In the genomic region with DNA sequence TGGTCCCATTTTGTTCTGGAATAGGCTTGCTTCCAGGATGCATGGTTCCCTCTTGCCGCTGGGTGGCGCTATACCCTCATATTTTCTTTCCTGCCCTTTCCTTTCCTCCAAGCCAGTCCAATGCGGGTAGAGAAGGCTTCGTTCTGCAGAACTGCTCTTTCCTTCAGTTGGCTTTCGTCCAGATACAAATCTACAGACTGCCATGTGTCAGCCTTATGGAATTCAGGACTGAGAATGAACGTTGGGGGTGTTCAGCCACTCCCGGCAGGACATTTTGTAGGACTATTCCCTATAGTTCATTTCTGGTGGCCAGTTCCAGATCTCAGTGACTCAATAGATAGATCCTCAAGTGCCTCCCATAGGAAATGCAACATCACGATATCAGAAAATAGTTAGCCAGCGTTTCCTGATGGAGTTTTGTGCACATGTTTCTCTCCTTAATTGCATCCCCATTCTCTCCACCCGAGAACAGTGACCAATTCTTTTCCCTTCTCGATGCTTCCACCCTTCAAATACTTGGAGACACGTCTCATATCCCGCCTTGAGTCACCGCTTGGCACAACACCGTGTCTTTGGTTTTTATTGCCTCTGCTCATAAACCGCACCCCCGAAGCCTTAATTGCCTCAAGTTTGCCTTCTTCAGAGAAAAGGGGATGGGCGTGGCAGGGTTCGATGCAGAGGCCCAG, we compare ENCODE assay signal across 8 mouse cellular contexts. TPM values are rescaled to one million over a fixed set of nuclear protein-coding genes. Genes with fewer than 3 reads are reported as not detected.
DNase-seq lines count a peak whose midpoint lies in the region; ATAC-seq and TF ChIP-seq lines count a peak whose summit lies in the region.

No protein-coding gene starts in this region.

- peak; percentile 38; the same call in 1 of the 2 replicates for TF ChIP-seq EP300 in heart, postnatal 0 days (IDR thresholded peaks at IDR 0.05; ENCODE audit: low read depth)

- no peaks in the 10 kb centered on the region for H3K9me3 ChIP-seq in forebrain, embryonic 11.5 days (ENCODE audit: control insufficient read depth, low read length)
- H3K9me3 ChIP-seq in heart, postnatal 0 days (replicated peaks; ENCODE audit: control insufficient read depth, low read length): no peaks in the 10 kb centered on the region
- H3K9me3 ChIP-seq in lung, embryonic 16.5 days (ENCODE audit: control insufficient read depth, low read length): no peaks in the 10 kb centered on the region

- H3K36me3 ChIP-seq in forebrain, embryonic 11.5 days (ENCODE audit: control insufficient read depth, insufficient read depth, low read length): no peaks in the 10 kb centered on the region
- H3K36me3 ChIP-seq in heart, postnatal 0 days (replicated peaks; ENCODE audit: control insufficient read depth, insufficient read depth, low read length): no peaks in the 10 kb centered on the region
- no peaks in the 10 kb centered on the region for H3K36me3 ChIP-seq in lung, embryonic 16.5 days (ENCODE audit: control insufficient read depth, insufficient read depth, low read length)

- TF ChIP-seq CTCF in heart, postnatal 0 days (IDR thresholded peaks at IDR 0.05; ENCODE audit: low read depth): peak; percentile 93

- peak; percentile 86 for DNase-seq in MN1 (ENCODE audit: low spot score)
- peak; percentile 80 for DNase-seq in forebrain, embryonic 11.5 days (ENCODE audit: low spot score)
- DNase-seq in heart, postnatal 0 days (ENCODE audit: low spot score): peak; percentile 95
- peak; percentile 72 for DNase-seq in layer of hippocampus, adult 11-12 months (ENCODE audit: low spot score)
- peak; percentile 61 for DNase-seq in ovary, postnatal 36 days (ENCODE audit: low spot score)
- peak; percentile 87 for DNase-seq in urinary bladder, postnatal 14 days (ENCODE audit: low spot score)

- no peak for ATAC-seq in forebrain, embryonic 11.5 days (replicated peaks; ENCODE audit: low FRiP score)
- peak; percentile 80 for ATAC-seq in heart, postnatal 0 days (ENCODE audit: insufficient read depth, low read depth)
- peak; percentile 85 for ATAC-seq in lung, embryonic 16.5 days (ENCODE audit: low read depth)

- peaks cover 17% of the 10 kb centered on the region for H3K4me1 ChIP-seq in brown adipose tissue, adult 24 weeks (ENCODE audit: control insufficient read depth, insufficient read depth, insufficient read length, low read length)
- peaks cover 14% of the 10 kb centered on the region for H3K4me1 ChIP-seq in forebrain, embryonic 11.5 days (replicated peaks; ENCODE audit: control insufficient read depth, insufficient read depth, low read length)
- H3K4me1 ChIP-seq in heart, postnatal 0 days (ENCODE audit: control insufficient read depth, insufficient read depth): peaks cover 19% of the 10 kb centered on the region; the same call in 1 of the 2 replicates
- peaks cover 29% of the 10 kb centered on the region for H3K4me1 ChIP-seq in lung, embryonic 16.5 days (replicated peaks; ENCODE audit: control insufficient read depth, insufficient read depth, low read length)

- H3K4me2 ChIP-seq in forebrain, embryonic 11.5 days (ENCODE audit: low read depth, low read length, severe bottlenecking): no peak overlapping the region
- H3K4me2 ChIP-seq in heart, postnatal 0 days (ENCODE audit: low read depth, low read length): peak overlapping the region; percentile 22
- peak overlapping the region; percentile 31 for H3K4me2 ChIP-seq in lung, embryonic 16.5 days (ENCODE audit: low read depth, low read length)

- 51% methylated on average over 19 of the region's 19 CpGs for WGBS in forebrain, embryonic 11.5 days
- WGBS in heart, postnatal 0 days: 31% methylated on average over 19 of the region's 19 CpGs
- 18% methylated on average over 19 of the region's 19 CpGs for WGBS in lung, embryonic 16.5 days

- H3K27ac ChIP-seq in brown adipose tissue, adult 24 weeks (replicated peaks; ENCODE audit: low read depth, low read length): peak overlapping the region; percentile 88
- no peak overlapping the region for H3K27ac ChIP-seq in forebrain, embryonic 11.5 days (ENCODE audit: low read depth, low read length)
- H3K27ac ChIP-seq in heart, postnatal 0 days (ENCODE audit: low read depth): peak overlapping the region; percentile 83
- H3K27ac ChIP-seq in lung, embryonic 16.5 days (ENCODE audit: low read length): peak overlapping the region; percentile 79

- H3K9ac ChIP-seq in forebrain, embryonic 11.5 days (ENCODE audit: low read length): no peak overlapping the region
- no peak overlapping the region for H3K9ac ChIP-seq in heart, postnatal 0 days (replicated peaks; ENCODE audit: low read depth, low read length)
- H3K9ac ChIP-seq in lung, embryonic 16.5 days (ENCODE audit: low read length): 0 out of 2 replicates have a peak overlapping the region, but pooled peaks have one; percentile 14

- H3K4me3 ChIP-seq in brown adipose tissue, adult 24 weeks (ENCODE audit: insufficient read depth, low read depth, low read length): peak overlapping the region; percentile 23; the same call in 1 of the 2 replicates
- H3K4me3 ChIP-seq in forebrain, embryonic 11.5 days (ENCODE audit: low read depth, low read length): no peak overlapping the region
- H3K4me3 ChIP-seq in heart, postnatal 0 days (ENCODE audit: low read depth, low read length): no peak overlapping the region
- H3K4me3 ChIP-seq in lung, embryonic 16.5 days (ENCODE audit: low read length): no peak overlapping the region

- H3K27me3 ChIP-seq in forebrain, embryonic 11.5 days (ENCODE audit: control insufficient read depth, insufficient read depth, low read length): no peaks in the 10 kb centered on the region; the same call in 1 of the 2 replicates
- no peaks in the 10 kb centered on the region; the same call in 1 of the 2 replicates for H3K27me3 ChIP-seq in heart, postnatal 0 days (ENCODE audit: control insufficient read depth, insufficient read depth, low read length)
- H3K27me3 ChIP-seq in lung, embryonic 16.5 days (ENCODE audit: control insufficient read depth, insufficient read depth, low read depth, low read length): no peaks in the 10 kb centered on the region; the same call in 1 of the 2 replicates

RNA-seq across cellular contexts. Expression of gene Gsg1, which starts 4.2 kb away (rescaled TPM):
- not detected in 2 replicates for polyA plus RNA-seq in brown adipose tissue, adult 24 weeks (2012; ENCODE audit: insufficient read depth, insufficient read length, missing spikeins)
- polyA plus RNA-seq in forebrain, embryonic 11.5 days (2014; fragmentation: Nextera tagmentation; extraction: Ambion mirVana): 0.29 and 0.99 TPM in 2 replicates
- 0.19 TPM in 1 of 2 replicates, not detected in the other for total RNA-seq in heart, postnatal 0 days (2014; rRNA removed; ENCODE audit: low replicate concordance)
- polyA plus RNA-seq in heart, postnatal 0 days (2015; fragmentation: Nextera tagmentation; extraction: Ambion mirVana): 1.1 and 1.3 TPM in 2 replicates
- polyA plus RNA-seq in lung, embryonic 16.5 days (2015; fragmentation: Nextera tagmentation; extraction: Ambion mirVana): 7.0 and 7.6 TPM in 2 replicates

RNA-seq across cellular contexts. Expression of gene Hebp1, which starts 52.2 kb away (rescaled TPM):
- polyA plus RNA-seq in brown adipose tissue, adult 24 weeks (2012; ENCODE audit: insufficient read depth, insufficient read length, missing spikeins): 63.2 and 64.6 TPM in 2 replicates
- polyA plus RNA-seq in forebrain, embryonic 11.5 days (2014; fragmentation: Nextera tagmentation; extraction: Ambion mirVana): 3.0 and 4.0 TPM in 2 replicates
- total RNA-seq in heart, postnatal 0 days (2014; rRNA removed; ENCODE audit: low replicate concordance): 8.8 and 35.5 TPM in 2 replicates
- 10.9 and 11.0 TPM in 2 replicates for polyA plus RNA-seq in heart, postnatal 0 days (2015; fragmentation: Nextera tagmentation; extraction: Ambion mirVana)
- polyA plus RNA-seq in lung, embryonic 16.5 days (2015; fragmentation: Nextera tagmentation; extraction: Ambion mirVana): 11.4 and 18.4 TPM in 2 replicates

RNA-seq across cellular contexts. Expression of gene Fam234b, which starts 52.2 kb away (rescaled TPM):
- polyA plus RNA-seq in brown adipose tissue, adult 24 weeks (2012; ENCODE audit: insufficient read depth, insufficient read length, missing spikeins): 2.1 and 3.7 TPM in 2 replicates
- polyA plus RNA-seq in forebrain, embryonic 11.5 days (2014; fragmentation: Nextera tagmentation; extraction: Ambion mirVana): 34.2 and 37.7 TPM in 2 replicates
- 3.7 and 4.3 TPM in 2 replicates for total RNA-seq in heart, postnatal 0 days (2014; rRNA removed; ENCODE audit: low replicate concordance)
- polyA plus RNA-seq in heart, postnatal 0 days (2015; fragmentation: Nextera tagmentation; extraction: Ambion mirVana): 4.5 and 4.8 TPM in 2 replicates
- polyA plus RNA-seq in lung, embryonic 16.5 days (2015; fragmentation: Nextera tagmentation; extraction: Ambion mirVana): 22.8 and 26.0 TPM in 2 replicates
